Mouse (Mus musculus): ENCODE data around the gene Mrpl10. TPM values are rescaled to one million over a fixed set of nuclear protein-coding genes. Genes with fewer than 3 reads are reported as not detected.

Mrpl10 gene
- 58.2 and 62.0 TPM in 2 replicates for polyA plus RNA-seq (2015; fragmentation: Nextera tagmentation; extraction: Ambion mirVana)

DNA sequence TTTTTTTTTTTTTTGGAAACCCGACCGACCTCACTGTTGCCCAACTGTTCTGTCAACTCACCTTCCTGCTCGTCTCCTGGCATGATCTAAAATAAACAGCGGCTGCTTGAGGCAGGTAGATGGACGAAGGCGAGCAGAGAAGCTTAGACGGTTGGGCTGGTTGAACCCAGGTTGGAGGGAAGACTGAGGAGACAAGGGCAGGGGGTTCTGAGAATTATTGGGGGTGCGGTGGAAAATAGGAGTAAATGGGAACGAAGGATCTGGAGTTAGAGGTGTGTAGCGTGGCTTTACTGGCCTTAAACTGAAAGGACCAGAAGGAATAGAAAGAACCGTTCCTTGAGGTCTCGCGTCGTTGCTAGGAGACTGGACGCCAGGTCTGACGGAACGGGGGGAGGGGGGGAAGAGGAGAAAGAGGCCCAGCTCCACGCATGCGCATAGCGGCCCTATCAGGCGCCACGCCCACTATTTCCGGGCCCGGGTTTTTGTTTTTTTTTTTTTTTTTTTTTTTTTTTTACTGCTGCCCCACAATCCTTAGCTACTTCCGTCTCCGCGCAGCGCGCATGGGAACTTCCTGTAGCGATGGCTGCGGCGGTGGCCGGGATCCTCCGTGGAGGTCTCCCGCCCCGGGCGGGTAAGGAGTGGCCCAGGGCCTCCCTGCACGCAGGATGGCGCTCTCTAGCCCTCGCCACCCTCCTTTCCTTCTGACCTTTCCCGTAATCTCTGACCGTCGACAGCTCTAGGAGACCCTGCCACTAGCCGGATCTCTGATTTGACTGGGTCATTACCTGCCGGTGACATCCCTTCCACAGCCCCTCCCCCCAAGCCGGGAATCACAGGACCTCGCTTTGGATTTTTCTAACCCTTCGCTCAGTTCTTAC is at the start of gene Mrpl10, which contains the start of gene Lrrc46:
Gene Mrpl10, plus strand, starts transcription at position 539 of the 878 bp plus-strand sequence.
Gene Lrrc46, minus strand, starts transcription at position 386 of the 878 bp plus-strand sequence.
- H3K27me3 ChIP-seq: no peaks in the 10 kb centered on the region
- ATAC-seq: peak; percentile 96
- H3K4me3 ChIP-seq (replicated peaks): peak within 1 kb of the TSS; percentile 82
- 1% methylated on average over 44 of the region's 48 CpGs for WGBS
- H3K4me2 ChIP-seq (replicated peaks): peak within 1 kb of the TSS; percentile 86
- peak within 1 kb of the TSS; percentile 83 for H3K27ac ChIP-seq
- H3K9me3 ChIP-seq: no peaks in the 10 kb centered on the region
- peaks cover 10% of the 10 kb centered on the region for H3K4me1 ChIP-seq (replicated peaks)
- H3K36me3 ChIP-seq: peaks cover 9% of the 10 kb centered on the region
- H3K9ac ChIP-seq (replicated peaks): peak within 1 kb of the TSS; percentile 87

DNA sequence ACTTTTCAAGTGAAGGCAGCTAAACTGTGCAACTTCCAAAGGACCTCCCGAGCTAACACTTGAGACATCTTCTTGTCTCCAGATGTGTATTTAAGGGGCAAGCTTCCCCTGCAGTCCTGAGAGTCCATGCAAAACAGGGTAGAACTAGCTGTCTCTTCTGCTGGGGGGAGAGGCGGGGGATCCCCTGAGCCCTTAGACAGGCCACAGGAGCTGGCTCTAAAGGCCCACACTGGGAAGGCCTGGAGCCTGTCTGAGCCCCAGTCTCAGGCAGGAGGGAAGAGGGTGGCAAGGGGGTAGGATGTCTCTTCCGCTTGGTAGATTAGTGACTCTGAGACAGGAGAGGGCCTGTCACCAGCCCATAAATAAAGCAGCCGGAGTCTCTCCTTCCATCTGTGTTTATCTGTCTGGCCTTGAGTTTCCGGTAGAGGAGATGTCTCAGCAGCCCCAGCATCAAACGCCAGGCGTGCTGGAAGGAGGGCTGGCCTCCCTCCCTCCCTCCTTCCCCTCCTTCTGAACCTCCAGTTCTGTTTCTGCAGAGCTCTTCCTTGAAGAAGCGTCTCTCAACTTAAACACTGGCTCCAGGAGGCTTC is 48.5 kb upstream of the Mrpl10 start:
- Histone ChIP-seq H3K36me3 (no peaks in the 10 kb centered on the region), H3K27me3 (peaks cover 15% of the 10 kb centered on the region), H3K9me3 (no peaks in the 10 kb centered on the region), H3K27ac (no peak overlapping the region), H3K4me1 (replicated peaks) (peaks cover 26% of the 10 kb centered on the region), H3K9ac (replicated peaks) (no peak overlapping the region), H3K4me3 (replicated peaks) (no peak overlapping the region), H3K4me2 (replicated peaks) (no peak overlapping the region)
- WGBS: 61% methylated on average over 8 of the region's 8 CpGs
- no peak for ATAC-seq

DNA sequence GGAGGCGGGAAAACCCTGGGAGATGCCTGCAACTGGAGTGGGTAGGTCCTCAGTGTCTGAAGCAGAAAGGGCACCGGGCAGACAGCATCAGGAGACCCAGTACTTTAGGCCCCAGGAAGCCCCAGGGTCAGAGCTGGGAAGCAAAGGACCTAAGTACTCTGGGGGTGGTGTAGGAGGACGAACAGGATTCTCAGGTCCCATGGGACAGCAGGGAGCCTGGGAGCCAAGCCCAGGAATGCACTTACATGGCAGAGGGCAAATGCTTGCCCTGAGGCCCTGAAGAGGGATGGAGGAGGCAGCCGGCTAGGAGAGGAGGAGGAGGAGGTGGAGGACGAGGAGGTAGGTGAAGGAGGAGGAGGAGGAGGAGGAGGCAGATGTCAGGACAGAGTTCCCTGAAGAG is 46.3 kb upstream of the Mrpl10 start:
- Histone ChIP-seq H3K4me3 (replicated peaks) (no peak overlapping the region), H3K4me1 (replicated peaks) (peaks cover 19% of the 10 kb centered on the region), H3K36me3 (no peaks in the 10 kb centered on the region), H3K9ac (replicated peaks) (no peak overlapping the region), H3K27ac (no peak overlapping the region), H3K4me2 (replicated peaks) (no peak overlapping the region), H3K27me3 (peaks cover 17% of the 10 kb centered on the region; the same call in 1 of the 2 replicates), H3K9me3 (no peaks in the 10 kb centered on the region)
- 35% methylated on average over 5 of the region's 5 CpGs for WGBS
- no peak for ATAC-seq

DNA sequence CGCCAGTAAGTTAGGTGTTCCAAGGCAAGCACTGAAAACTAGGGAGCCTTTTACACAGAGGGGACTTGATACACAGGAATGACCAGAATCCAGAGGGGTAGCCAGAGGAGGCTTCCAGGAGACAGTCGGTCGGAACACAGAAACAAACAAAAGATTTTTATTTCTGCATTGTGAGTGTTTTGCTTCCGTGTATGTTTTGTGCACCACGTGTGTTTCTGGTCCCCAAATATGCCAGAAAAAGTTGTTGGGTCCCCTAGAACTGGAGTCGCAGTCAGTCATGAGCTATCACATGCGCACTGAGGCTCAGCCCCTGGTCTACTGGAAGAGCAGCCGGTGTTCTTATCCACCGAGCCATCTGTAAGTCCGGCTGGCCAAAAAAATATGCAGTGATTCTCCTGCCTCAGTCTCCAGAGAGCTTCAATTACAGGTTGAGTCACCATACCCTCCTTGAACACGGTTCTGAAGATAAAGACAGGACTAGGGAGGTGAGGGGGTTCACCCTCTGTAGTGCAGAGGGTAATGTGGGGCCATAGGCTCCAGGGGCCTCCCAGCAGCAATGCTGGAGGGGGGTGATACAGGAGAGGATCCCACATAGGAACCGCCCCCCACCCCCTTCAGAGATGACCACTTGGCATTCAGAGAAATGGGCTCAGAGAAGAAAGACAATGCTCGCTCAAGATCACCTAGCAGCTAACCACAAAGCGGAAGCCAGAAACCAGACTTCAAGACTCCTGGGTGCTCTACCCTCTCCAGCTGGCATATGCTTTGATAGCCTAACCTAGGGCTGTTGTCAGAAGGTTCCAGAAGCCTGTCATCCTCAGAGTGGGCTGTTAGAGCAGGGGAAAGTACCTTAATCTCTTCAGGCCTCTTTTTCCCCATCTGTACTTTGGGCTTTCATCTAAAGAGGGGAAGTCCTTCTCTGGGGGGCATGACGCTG is 45.3 kb upstream of the Mrpl10 start:
- Histone ChIP-seq H3K4me1 (replicated peaks) (peaks cover 20% of the 10 kb centered on the region), H3K27ac (no peak overlapping the region), H3K4me2 (replicated peaks) (no peak overlapping the region), H3K9me3 (no peaks in the 10 kb centered on the region), H3K4me3 (replicated peaks) (no peak overlapping the region), H3K9ac (replicated peaks) (no peak overlapping the region), H3K36me3 (no peaks in the 10 kb centered on the region), H3K27me3 (peaks cover 17% of the 10 kb centered on the region; the same call in 1 of the 2 replicates)
- no peak for ATAC-seq
- 79% methylated on average over 15 of the region's 15 CpGs for WGBS

DNA sequence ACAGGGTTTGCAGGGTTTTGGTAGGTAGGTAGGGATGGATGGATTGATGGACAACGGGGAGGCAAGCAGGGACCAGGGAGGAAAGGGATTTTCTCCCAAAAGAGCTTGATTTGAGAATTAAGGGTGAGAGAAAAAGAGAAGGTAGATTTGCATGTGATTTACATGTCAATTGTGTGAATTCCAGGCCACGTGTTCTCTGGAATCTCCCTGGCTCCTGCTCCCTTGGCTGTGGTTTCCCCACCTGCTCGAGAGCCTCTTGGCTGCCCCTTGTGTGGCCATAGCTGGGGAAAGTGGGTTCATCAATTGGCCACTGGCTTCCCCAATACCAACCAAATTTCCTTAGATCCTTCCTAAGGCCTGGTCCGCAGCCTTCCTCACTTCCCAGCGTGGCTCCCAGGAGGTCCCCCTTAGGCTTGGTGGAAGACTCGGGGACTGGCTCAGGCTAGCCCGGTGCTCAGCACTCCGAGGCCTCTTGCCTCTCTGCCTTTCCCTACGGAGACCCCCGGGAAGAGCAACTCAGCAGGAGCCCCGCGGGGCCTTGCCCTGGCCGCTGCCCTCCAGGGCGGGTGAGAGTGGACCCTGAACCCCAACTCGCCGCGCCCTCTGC is 44.5 kb upstream of the Mrpl10 start:
- Histone ChIP-seq H3K27ac (peak overlapping the region; percentile 35), H3K9me3 (no peaks in the 10 kb centered on the region), H3K4me2 (replicated peaks) (peak overlapping the region; percentile 64), H3K36me3 (no peaks in the 10 kb centered on the region), H3K27me3 (peaks cover 17% of the 10 kb centered on the region; the same call in 1 of the 2 replicates), H3K4me1 (replicated peaks) (peaks cover 23% of the 10 kb centered on the region), H3K4me3 (replicated peaks) (peak overlapping the region; percentile 36), H3K9ac (replicated peaks) (peak overlapping the region; percentile 66)
- peak; percentile 64 for ATAC-seq
- WGBS: 2% methylated on average over 17 of the region's 17 CpGs

DNA sequence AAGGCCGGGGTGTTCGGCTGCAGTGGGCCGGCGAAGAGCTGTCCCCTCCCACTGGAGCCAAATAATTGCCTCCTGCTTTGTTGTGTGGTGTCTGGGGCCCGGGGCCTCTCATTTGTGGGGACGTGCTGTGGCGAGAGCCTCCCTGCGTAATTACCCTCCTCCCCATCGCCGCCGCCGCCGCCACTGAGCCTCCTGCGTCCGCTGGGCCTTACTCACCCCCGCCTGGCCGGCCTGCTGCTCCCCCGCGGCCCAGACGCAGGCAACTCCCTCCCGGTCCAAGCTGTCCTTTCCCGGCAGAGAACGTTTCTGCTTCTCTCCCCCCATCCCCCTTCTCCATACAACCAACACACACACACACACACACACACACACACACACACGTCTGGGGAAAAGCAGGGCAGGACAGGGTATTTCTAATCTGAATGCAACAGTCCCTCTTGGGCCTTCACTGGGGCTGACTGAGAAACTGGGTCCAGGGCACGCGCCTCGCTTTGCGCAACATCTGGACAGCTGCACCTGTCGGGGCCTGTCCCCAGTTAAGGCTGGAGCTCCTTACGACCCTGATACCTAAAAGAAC is 43.9 kb upstream of the Mrpl10 start:
- H3K27me3 ChIP-seq: peaks cover 17% of the 10 kb centered on the region; the same call in 1 of the 2 replicates
- WGBS: 3% methylated on average over 30 of the region's 30 CpGs

DNA sequence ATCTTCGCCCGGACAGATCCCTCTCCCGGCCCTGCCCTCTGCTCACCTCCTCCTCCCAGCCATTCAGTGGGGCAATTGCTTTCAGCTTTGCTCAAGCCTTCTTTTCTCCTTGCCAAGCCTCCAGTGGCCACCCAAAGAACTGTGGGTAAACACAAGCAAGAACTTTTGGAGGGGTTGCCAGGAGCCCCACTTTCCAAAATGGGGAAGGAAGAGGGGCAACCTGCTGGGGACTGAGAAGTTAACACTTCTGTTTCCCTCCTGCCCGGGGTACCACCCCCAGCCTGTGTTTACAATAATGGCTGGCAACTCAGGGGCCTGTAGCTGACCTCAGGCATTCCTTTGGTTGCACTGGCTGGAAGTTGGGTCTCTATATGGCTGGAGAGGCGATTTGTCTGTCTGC is 38.2 kb upstream of the Mrpl10 start:
- peaks cover 4% of the 10 kb centered on the region; the same call in 1 of the 2 replicates for H3K4me1 ChIP-seq (replicated peaks)
- H3K4me3 ChIP-seq (replicated peaks): no peak overlapping the region
- no peak for ATAC-seq
- H3K27me3 ChIP-seq: peaks cover 23% of the 10 kb centered on the region
- H3K9me3 ChIP-seq: no peaks in the 10 kb centered on the region
- WGBS: 39% methylated on average over 5 of the region's 5 CpGs
- H3K4me2 ChIP-seq (replicated peaks): no peak overlapping the region
- no peak overlapping the region for H3K27ac ChIP-seq
- no peaks in the 10 kb centered on the region for H3K36me3 ChIP-seq
- no peak overlapping the region for H3K9ac ChIP-seq (replicated peaks)

More for the DNA sequence above, 43.9 kb upstream of the Mrpl10 start:
- H3K9ac ChIP-seq (replicated peaks): peak overlapping the region; percentile 66
- no peaks in the 10 kb centered on the region for H3K9me3 ChIP-seq
- peak overlapping the region; percentile 36 for H3K4me3 ChIP-seq (replicated peaks)
- H3K27ac ChIP-seq: peak overlapping the region; percentile 35
- H3K36me3 ChIP-seq: no peaks in the 10 kb centered on the region
- peak overlapping the region; percentile 64 for H3K4me2 ChIP-seq (replicated peaks)
- H3K4me1 ChIP-seq (replicated peaks): peaks cover 23% of the 10 kb centered on the region
- ATAC-seq: peak; percentile 61

DNA sequence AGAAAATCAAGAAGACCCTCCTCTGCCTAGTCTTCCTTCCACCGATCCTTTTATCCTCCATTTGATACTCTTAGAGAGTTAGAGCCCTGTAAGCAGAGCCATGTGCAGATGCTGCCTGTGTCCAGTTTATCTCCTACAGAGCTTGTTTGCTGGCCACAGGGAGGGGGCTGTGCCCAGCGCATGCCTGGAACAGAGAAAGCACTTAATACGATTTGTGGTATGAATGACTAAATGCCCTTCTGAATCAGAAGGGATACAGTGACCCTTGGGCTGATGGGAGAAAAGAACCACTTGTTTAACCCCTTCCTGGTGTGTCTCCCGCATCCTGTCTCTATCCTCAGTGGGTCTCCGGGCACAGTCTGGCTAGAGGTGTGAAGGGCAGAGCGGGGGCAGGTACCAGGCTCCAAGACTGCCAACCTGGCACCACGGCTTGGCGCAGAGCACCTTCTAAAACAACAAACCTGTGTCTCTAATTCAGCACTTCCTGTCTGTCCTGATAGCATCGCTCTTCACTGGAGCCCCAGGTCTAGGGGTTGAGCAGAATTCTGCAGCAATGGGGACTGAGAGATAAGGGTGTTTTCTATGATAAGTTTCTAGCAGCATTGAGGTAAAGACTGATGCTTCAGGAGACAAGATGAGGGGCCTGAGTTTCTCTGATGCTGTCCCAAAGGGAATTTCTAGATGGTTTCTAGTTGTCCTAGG is 34.1 kb upstream of the Mrpl10 start:
- Histone ChIP-seq H3K27me3 (peaks cover 34% of the 10 kb centered on the region), H3K4me2 (replicated peaks) (no peak overlapping the region), H3K36me3 (no peaks in the 10 kb centered on the region), H3K27ac (no peak overlapping the region), H3K9ac (replicated peaks) (no peak overlapping the region), H3K9me3 (no peaks in the 10 kb centered on the region), H3K4me1 (replicated peaks) (no peaks in the 10 kb centered on the region), H3K4me3 (replicated peaks) (no peak overlapping the region)
- ATAC-seq: no peak
- 72% methylated on average over 9 of the region's 9 CpGs for whole genome bisulfite sequencing

DNA sequence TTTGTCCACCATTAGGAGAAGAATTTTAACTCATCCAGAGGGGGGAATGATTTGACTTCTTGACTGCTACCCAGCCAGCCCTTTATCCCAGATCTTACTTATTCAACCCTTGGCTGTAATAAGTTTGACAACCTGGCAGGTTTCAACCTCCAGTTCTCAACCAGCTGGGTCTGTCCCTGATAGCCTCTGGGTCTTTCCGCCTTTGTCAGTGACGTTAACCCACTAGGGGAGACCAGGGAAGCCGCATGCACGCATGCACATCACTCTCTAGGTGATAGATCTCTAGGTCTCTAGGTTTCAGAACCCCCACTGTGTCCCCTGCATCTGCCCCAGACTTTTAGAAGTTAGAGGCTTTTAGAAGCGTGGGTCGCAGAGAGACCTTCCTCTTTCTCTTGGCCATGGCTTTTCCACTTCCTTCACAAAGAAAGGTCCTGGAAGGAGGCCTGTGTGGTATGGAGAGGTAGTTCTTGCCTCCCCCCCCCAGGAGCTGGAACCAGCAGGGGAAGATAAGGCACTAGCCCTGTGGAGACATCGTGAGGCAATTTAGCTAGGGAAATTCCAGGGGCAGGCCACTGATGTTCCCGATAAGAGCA is 32.1 kb upstream of the Mrpl10 start:
- H3K4me2 ChIP-seq (replicated peaks): no peak overlapping the region
- WGBS: 69% methylated on average over 8 of the region's 8 CpGs
- no peaks in the 10 kb centered on the region for H3K9me3 ChIP-seq
- H3K36me3 ChIP-seq: no peaks in the 10 kb centered on the region
- H3K4me1 ChIP-seq (replicated peaks): no peaks in the 10 kb centered on the region
- H3K27ac ChIP-seq: no peak overlapping the region
- peaks cover 38% of the 10 kb centered on the region for H3K27me3 ChIP-seq
- ATAC-seq: no peak
- H3K9ac ChIP-seq (replicated peaks): no peak overlapping the region
- H3K4me3 ChIP-seq (replicated peaks): no peak overlapping the region

DNA sequence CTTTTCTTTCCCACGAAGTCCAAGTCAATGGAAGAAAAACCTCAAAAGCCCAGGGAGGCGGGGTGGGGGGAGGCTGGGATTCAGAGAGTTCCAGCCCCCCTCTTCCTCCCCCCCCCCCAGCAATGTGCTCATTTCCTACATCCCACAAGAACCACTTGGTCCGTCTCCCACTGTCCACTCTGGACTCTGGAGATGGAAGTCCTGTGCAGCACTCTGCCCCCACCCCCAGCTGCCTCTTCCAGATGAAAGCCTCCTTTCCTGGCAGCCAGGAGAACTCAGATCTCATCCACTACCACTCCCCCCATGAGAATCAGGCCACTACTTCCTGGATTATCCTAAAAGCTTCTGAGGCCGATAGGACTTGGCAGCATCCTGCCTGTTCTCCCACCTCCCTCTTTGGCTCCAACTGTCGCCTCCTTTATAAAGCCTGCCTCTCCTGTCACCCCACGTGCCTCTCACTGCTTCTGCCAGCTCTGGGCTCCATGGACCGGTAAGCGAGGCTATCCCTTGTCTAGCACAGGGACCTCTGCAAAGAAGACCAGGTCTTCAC is 28.2 kb upstream of the Mrpl10 start, which contains the start of gene Sp6:
Gene Sp6, plus strand, starts transcription at position 274 of the 550 bp plus-strand sequence.
- no peak within 1 kb of the TSS for H3K27ac ChIP-seq
- H3K36me3 ChIP-seq: no peaks in the 10 kb centered on the region
- WGBS: 26% methylated on average over 7 of the region's 8 CpGs
- no peak within 1 kb of the TSS for H3K4me2 ChIP-seq (replicated peaks)
- no peak for ATAC-seq
- H3K27me3 ChIP-seq: peaks cover 74% of the 10 kb centered on the region
- no peaks in the 10 kb centered on the region for H3K9me3 ChIP-seq
- H3K4me3 ChIP-seq (replicated peaks): no peak within 1 kb of the TSS
- H3K9ac ChIP-seq (replicated peaks): no peak within 1 kb of the TSS
- H3K4me1 ChIP-seq (replicated peaks): peaks cover under 1% of the 10 kb centered on the region; the same call in 1 of the 2 replicates
